Mouse (Mus musculus): Measurements from ENCODE around the gene Dnmbp. TPM values are rescaled to one million over a fixed set of nuclear protein-coding genes. Genes with fewer than 3 reads are reported as not detected.

Dnmbp gene
- polyA plus RNA-seq, 1 experiment from 2014 or later, result 4.8 TPM

GRCm38 (mm10) chr19:43851996-43852630, 87.9 kb downstream of the Dnmbp start:
- Histone ChIP-seq H3K4me2 (ENCODE audit: low read depth, low read length) (no peak overlapping the region), H3K27ac (ENCODE audit: low read depth) (no peak overlapping the region), H3K36me3 (replicated peaks; ENCODE audit: insufficient read depth, low read length) (peaks cover 60% of the 10 kb centered on the region), H3K27me3 (ENCODE audit: insufficient read depth, low read length) (no peaks in the 10 kb centered on the region), H3K9ac (replicated peaks) (no peak overlapping the region), H3K4me1 (ENCODE audit: insufficient read depth) (no peaks in the 10 kb centered on the region), H3K9me3 (ENCODE audit: low read length) (no peaks in the 10 kb centered on the region), H3K4me3 (ENCODE audit: low read depth, low read length) (no peak overlapping the region)
- no peak for ATAC-seq
- peak; percentile 7; the same call in 1 of the 2 replicates for TF ChIP-seq CTCF (IDR thresholded peaks at IDR 0.05; ENCODE audit: low read depth)
- no peak for TF ChIP-seq EP300 (IDR thresholded peaks at IDR 0.05; ENCODE audit: low read depth)
- DNase-seq, result peak; percentile 29
- 67% methylated on average over 21 of the region's 21 CpGs for WGBS (ENCODE audit: insufficient replicate concordance)

GRCm38 (mm10) chr19:43850026-43850425, 90.0 kb downstream of the Dnmbp start:
- ATAC-seq, result no peak
- H3K9me3 ChIP-seq (ENCODE audit: low read length), result no peaks in the 10 kb centered on the region
- 83% methylated on average over 11 of the region's 11 CpGs for WGBS (ENCODE audit: insufficient replicate concordance)
- H3K9ac ChIP-seq (replicated peaks), result no peak overlapping the region
- H3K4me3 ChIP-seq (ENCODE audit: low read depth, low read length), result no peak overlapping the region
- TF ChIP-seq CTCF (IDR thresholded peaks at IDR 0.05; ENCODE audit: low read depth) (no peak), EP300 (IDR thresholded peaks at IDR 0.05; ENCODE audit: low read depth) (no peak)
- peaks cover 59% of the 10 kb centered on the region for H3K36me3 ChIP-seq (replicated peaks; ENCODE audit: insufficient read depth, low read length)
- DNase-seq, result no peak
- no peaks in the 10 kb centered on the region for H3K27me3 ChIP-seq (ENCODE audit: insufficient read depth, low read length)
- no peak overlapping the region for H3K27ac ChIP-seq (ENCODE audit: low read depth)
- no peak overlapping the region for H3K4me2 ChIP-seq (ENCODE audit: low read depth, low read length)
- no peaks in the 10 kb centered on the region for H3K4me1 ChIP-seq (ENCODE audit: insufficient read depth)

- H3K9ac ChIP-seq (replicated peaks), result no peak overlapping the region
- no peaks in the 10 kb centered on the region for H3K27me3 ChIP-seq (ENCODE audit: insufficient read depth, low read length)
- peaks cover 46% of the 10 kb centered on the region for H3K36me3 ChIP-seq (replicated peaks; ENCODE audit: insufficient read depth, low read length)
- no peaks in the 10 kb centered on the region for H3K9me3 ChIP-seq (ENCODE audit: low read length)
- H3K4me3 ChIP-seq (ENCODE audit: low read depth, low read length), result no peak overlapping the region
- DNase-seq, result no peak
- no peak overlapping the region for H3K27ac ChIP-seq (ENCODE audit: low read depth)
- WGBS (ENCODE audit: insufficient replicate concordance), result 86% methylated on average over 15 of the region's 15 CpGs
- H3K4me1 ChIP-seq (ENCODE audit: insufficient read depth), result no peaks in the 10 kb centered on the region
- H3K4me2 ChIP-seq (ENCODE audit: low read depth, low read length), result no peak overlapping the region
- ATAC-seq, result no peak
- no peak for TF ChIP-seq EP300 (IDR thresholded peaks at IDR 0.05; ENCODE audit: low read depth)
- TF ChIP-seq CTCF (IDR thresholded peaks at IDR 0.05; ENCODE audit: low read depth), result no peak
Observed at GRCm38 (mm10) chr19:43847966-43848365, 92.0 kb downstream of the Dnmbp start.

DNA sequence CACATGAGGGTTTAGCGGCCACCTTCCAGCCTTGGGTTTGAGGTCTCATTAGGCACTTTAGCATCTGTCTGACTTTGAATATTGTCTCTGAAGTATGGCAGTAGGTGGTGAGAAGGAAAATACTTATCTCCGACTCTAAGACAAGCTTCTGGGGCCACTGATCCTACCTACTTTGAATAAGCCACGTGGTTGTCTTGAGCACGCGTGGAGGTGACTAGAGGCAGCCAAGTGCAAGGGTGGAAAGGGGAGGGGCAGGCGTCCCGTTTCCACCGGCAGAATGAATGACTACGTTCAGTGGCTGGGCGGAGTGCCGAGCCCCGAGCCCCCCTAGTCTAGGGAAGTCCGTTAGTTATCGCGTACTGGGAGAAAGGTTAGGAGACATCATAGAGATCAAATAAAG, 92.9 kb downstream of the Dnmbp start:
- Histone ChIP-seq H3K9me3 (ENCODE audit: low read length) (no peaks in the 10 kb centered on the region), H3K27me3 (ENCODE audit: insufficient read depth, low read length) (no peaks in the 10 kb centered on the region), H3K4me2 (ENCODE audit: low read depth, low read length) (no peak overlapping the region), H3K36me3 (replicated peaks; ENCODE audit: insufficient read depth, low read length) (peaks cover 42% of the 10 kb centered on the region), H3K27ac (ENCODE audit: low read depth) (no peak overlapping the region), H3K9ac (replicated peaks) (no peak overlapping the region), H3K4me3 (ENCODE audit: low read depth, low read length) (no peak overlapping the region), H3K4me1 (ENCODE audit: insufficient read depth) (no peaks in the 10 kb centered on the region)
- DNase-seq, result no peak
- no peak for TF ChIP-seq CTCF (IDR thresholded peaks at IDR 0.05; ENCODE audit: low read depth)
- TF ChIP-seq EP300 (IDR thresholded peaks at IDR 0.05; ENCODE audit: low read depth), result no peak
- WGBS (ENCODE audit: insufficient replicate concordance), result 90% methylated on average over 15 of the region's 15 CpGs
- no peak for ATAC-seq

- no peak for TF ChIP-seq EP300 (IDR thresholded peaks at IDR 0.05; ENCODE audit: low read depth)
- TF ChIP-seq CTCF (IDR thresholded peaks at IDR 0.05; ENCODE audit: low read depth), result no peak
Observed at GRCm38 (mm10) chr19:43845331-43845908, 94.6 kb downstream of the Dnmbp start.

GRCm38 (mm10) chr19:43843184-43843583, 96.8 kb downstream of the Dnmbp start:
- no peaks in the 10 kb centered on the region for H3K27me3 ChIP-seq (ENCODE audit: insufficient read depth, low read length)
- peaks cover 13% of the 10 kb centered on the region for H3K36me3 ChIP-seq (replicated peaks; ENCODE audit: insufficient read depth, low read length)
- no peaks in the 10 kb centered on the region for H3K4me1 ChIP-seq (ENCODE audit: insufficient read depth)
- no peak overlapping the region for H3K9ac ChIP-seq (replicated peaks)
- no peak for TF ChIP-seq CTCF (IDR thresholded peaks at IDR 0.05; ENCODE audit: low read depth)
- TF ChIP-seq EP300 (IDR thresholded peaks at IDR 0.05; ENCODE audit: low read depth), result no peak
- H3K4me3 ChIP-seq (ENCODE audit: low read depth, low read length), result no peak overlapping the region
- no peak overlapping the region for H3K4me2 ChIP-seq (ENCODE audit: low read depth, low read length)
- no peaks in the 10 kb centered on the region for H3K9me3 ChIP-seq (ENCODE audit: low read length)
- WGBS (ENCODE audit: insufficient replicate concordance), result 77% methylated on average over 9 of the region's 9 CpGs
- ATAC-seq (no peak), DNase-seq (no peak)
- H3K27ac ChIP-seq (ENCODE audit: low read depth), result no peak overlapping the region

More at GRCm38 (mm10) chr19:43845331-43845908, 94.6 kb downstream of the Dnmbp start:
- H3K36me3 ChIP-seq (replicated peaks; ENCODE audit: insufficient read depth, low read length), result peaks cover 28% of the 10 kb centered on the region
- H3K4me1 ChIP-seq (ENCODE audit: insufficient read depth), result no peaks in the 10 kb centered on the region
- DNase-seq (no peak), ATAC-seq (no peak; the same call in 1 of the 2 replicates)
- no peak overlapping the region for H3K9ac ChIP-seq (replicated peaks)
- no peaks in the 10 kb centered on the region for H3K9me3 ChIP-seq (ENCODE audit: low read length)
- no peak overlapping the region for H3K4me2 ChIP-seq (ENCODE audit: low read depth, low read length)
- H3K4me3 ChIP-seq (ENCODE audit: low read depth, low read length), result no peak overlapping the region
- no peaks in the 10 kb centered on the region for H3K27me3 ChIP-seq (ENCODE audit: insufficient read depth, low read length)
- 57% methylated on average over 7 of the region's 7 CpGs for WGBS (ENCODE audit: insufficient replicate concordance)
- H3K27ac ChIP-seq (ENCODE audit: low read depth), result no peak overlapping the region

Data from liver, postnatal 0 days (tissue).